Mouse (Mus musculus) bone marrow macrophage, adult 2 months (primary cell): ENCODE results near the gene Fam49a. TPM values are rescaled to one million over a fixed set of nuclear protein-coding genes. Genes with fewer than 3 reads are reported as not detected.

ENCODE experiments used
- H3K27ac ChIP-seq: 2 replicates; pipeline ENCODE4 v1.5.1; 2012; ENCODE audit warnings: low read depth, low read length; ENCODE audit not compliant: insufficient read depth
- H3K4me1 ChIP-seq: 2 replicates; pipeline ENCODE4 v1.6.1; 2012; ENCODE audit warnings: low read length; ENCODE audit not compliant: control insufficient read depth, insufficient read depth
- H3K4me3 ChIP-seq: 2 replicates; pipeline ENCODE4 v1.5.1; 2012; ENCODE audit warnings: mild to moderate bottlenecking, low read length, moderate library complexity; ENCODE audit not compliant: insufficient read depth
- CTCF ChIP-seq: IDR thresholded peaks from 2 replicates; pipeline ENCODE4 v1.5.1; 2012; ENCODE audit warnings: low read depth, mild to moderate bottlenecking, low read length, moderate library complexity
- POLR2A ChIP-seq: IDR thresholded peaks from 2 replicates; pipeline ENCODE4 v1.6.1; 2012; ENCODE audit warnings: mild to moderate bottlenecking, low read depth, low read length, borderline replicate concordance
- polyA plus RNA-seq: library from polyadenylated mRNA; stranded (reverse); fragments of >200 nt; gene quantifications from 2 replicates; pipeline ENCODE4 v1.2.4, GENCODE M21; 2012; ENCODE audit not compliant: missing spikeins, insufficient read depth, insufficient read length

The Fam49a gene
- polyA plus RNA-seq, 1 experiment, result 82.8 TPM

- no peak overlapping the region for H3K4me3 ChIP-seq
- TF ChIP-seq CTCF (no peak), POLR2A (no peak)
These were observed 87.8 kb downstream of the Fam49a start for GRCm38 (mm10) chr12:12349645-12350288.

GRCm38 (mm10) chr12:12351816-12352552 is 90.0 kb downstream of the Fam49a start:
- no peak overlapping the region for H3K4me3 ChIP-seq
- H3K27ac ChIP-seq, result no peak overlapping the region
- peaks cover 6% of the 10 kb centered on the region for H3K4me1 ChIP-seq
- TF ChIP-seq POLR2A, result no peak
- TF ChIP-seq CTCF, result no peak

More at GRCm38 (mm10) chr12:12349645-12350288, 87.8 kb downstream of the Fam49a start:
- Histone ChIP-seq H3K4me1 (no peaks in the 10 kb centered on the region), H3K27ac (no peak overlapping the region)

GRCm38 (mm10) chr12:12354115-12354653 is 92.2 kb downstream of the Fam49a start:
- TF ChIP-seq POLR2A (no peak), CTCF (no peak)
- Histone ChIP-seq H3K4me3 (no peak overlapping the region), H3K4me1 (peaks cover 6% of the 10 kb centered on the region), H3K27ac (no peak overlapping the region)

- Histone ChIP-seq H3K4me1 (peaks cover 6% of the 10 kb centered on the region), H3K4me3 (no peak overlapping the region), H3K27ac (no peak overlapping the region)
- no peak for TF ChIP-seq CTCF
- TF ChIP-seq POLR2A, result no peak
These were observed 94.1 kb downstream of the Fam49a start for GRCm38 (mm10) chr12:12356048-12356447.

GRCm38 (mm10) chr12:12356463-12356862 is 94.5 kb downstream of the Fam49a start:
- no peak for TF ChIP-seq POLR2A
- no peak for TF ChIP-seq CTCF
- Histone ChIP-seq H3K27ac (no peak overlapping the region), H3K4me1 (peaks cover 6% of the 10 kb centered on the region), H3K4me3 (no peak overlapping the region)

- TF ChIP-seq POLR2A (no peak), CTCF (no peak)
- peaks cover 6% of the 10 kb centered on the region for H3K4me1 ChIP-seq
- H3K4me3 ChIP-seq, result no peak overlapping the region
- no peak overlapping the region for H3K27ac ChIP-seq
These were observed 95.0 kb downstream of the Fam49a start for GRCm38 (mm10) chr12:12356946-12357345.

GRCm38 (mm10) chr12:12359923-12360322 is 98.0 kb downstream of the Fam49a start:
- TF ChIP-seq CTCF (no peak), POLR2A (no peak)
- no peak overlapping the region for H3K27ac ChIP-seq

GRCm38 (mm10) chr12:12362371-12362770 is 100.4 kb downstream of the Fam49a start:
- H3K27ac ChIP-seq, result no peak overlapping the region
- TF ChIP-seq POLR2A (no peak), CTCF (no peak)
- H3K4me1 ChIP-seq, result no peaks in the 10 kb centered on the region
- no peak overlapping the region for H3K4me3 ChIP-seq

More at GRCm38 (mm10) chr12:12359923-12360322, 98.0 kb downstream of the Fam49a start:
- H3K4me1 ChIP-seq, result peaks cover 6% of the 10 kb centered on the region
- H3K4me3 ChIP-seq, result no peak overlapping the region

GRCm38 (mm10) chr12:12364201-12364600 is 102.3 kb downstream of the Fam49a start:
- Histone ChIP-seq H3K27ac (no peak overlapping the region), H3K4me1 (no peaks in the 10 kb centered on the region), H3K4me3 (no peak overlapping the region)
- no peak for TF ChIP-seq POLR2A
- no peak for TF ChIP-seq CTCF

GRCm38 (mm10) chr12:12367423-12367822 is 105.5 kb downstream of the Fam49a start:
- no peak overlapping the region for H3K27ac ChIP-seq
- H3K4me1 ChIP-seq, result no peaks in the 10 kb centered on the region
- TF ChIP-seq CTCF, result no peak
- TF ChIP-seq POLR2A, result no peak
- no peak overlapping the region for H3K4me3 ChIP-seq
